Mouse (Mus musculus): Measurements from ENCODE around the gene Pde8b. TPM values are rescaled to one million over a fixed set of nuclear protein-coding genes. Genes with fewer than 3 reads are reported as not detected.

Pde8b gene
- total RNA-seq, 2 experiments from 2014 or later: 6.5 to 7.9 TPM

Other genes starting within 250 kb of the Pde8b start
- 10 to 100 TPM; 29.2 to 30.0 TPM for gene Zbed3, start 73.3 kb upstream of the Pde8b start, total RNA-seq (2021)
- gene Aggf1, start 125.0 kb upstream of the Pde8b start, total RNA-seq (2021): 10 to 100 TPM; 25.7 to 28.2 TPM
- not detected for gene Crhbp, start 194.6 kb upstream of the Pde8b start, total RNA-seq (2021)
- gene S100z, start 228.4 kb upstream of the Pde8b start, total RNA-seq (2021): not detected

Data from heart, postnatal 10 days (tissue).